Mouse (Mus musculus) T-helper 2 cell (primary cell): Measurements from ENCODE around the gene Tshz3.

Source experiments
- in situ Hi-C: fragments of 300-600 bp; cut with MboI, MseI; formaldehyde crosslinking; loops from one replicate; pipeline ENCODE4 v1.15.1; 2025; ENCODE audit warnings: high pct_unique_total_duplicates

The Tshz3 gene

DNA sequence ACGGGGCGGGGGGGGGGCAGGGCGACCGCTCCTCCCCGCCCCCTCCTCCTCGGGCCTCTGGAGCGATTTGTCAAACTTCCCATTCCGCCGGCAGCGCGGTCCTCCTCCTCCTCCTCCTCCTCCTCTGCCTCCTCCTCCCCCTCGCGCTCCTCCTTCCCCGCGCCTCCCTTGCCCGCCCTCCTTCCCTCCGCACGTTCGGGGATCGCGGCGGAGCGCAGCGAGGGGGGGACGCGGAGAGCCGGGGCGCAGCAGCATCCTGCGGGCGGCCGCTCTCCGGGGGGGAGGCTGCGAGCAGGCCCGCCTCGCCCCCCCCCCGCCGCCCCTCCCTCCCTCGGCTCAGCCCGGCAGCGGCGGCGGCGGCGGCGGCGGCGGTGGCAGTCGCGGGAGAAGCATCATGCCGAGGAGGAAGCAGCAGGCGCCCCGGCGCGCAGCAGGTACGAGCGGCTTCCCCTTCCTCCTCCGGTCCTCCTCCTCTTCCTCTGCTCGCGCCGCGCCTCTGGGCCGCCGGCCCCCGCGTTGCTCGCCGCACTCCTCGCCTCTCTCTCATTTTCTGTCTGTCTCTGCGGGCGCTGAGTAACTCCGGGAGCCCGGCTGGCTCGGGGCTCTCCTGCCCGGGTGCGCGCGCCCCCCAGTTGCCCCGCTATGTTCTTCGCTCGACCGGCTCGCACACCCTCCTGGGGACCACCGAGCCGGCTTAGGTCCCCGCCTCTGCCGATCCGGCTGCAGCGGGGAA, at the start of gene Tshz3:
TSS of gene Tshz3 (plus strand) at position 263 of the 733 bp plus-strand sequence.
- in situ Hi-C loops: loop anchor here (25.0 kb wide), 1 partner anchor 1036 kb away; no protein-coding TSS in a partner anchor

DNA sequence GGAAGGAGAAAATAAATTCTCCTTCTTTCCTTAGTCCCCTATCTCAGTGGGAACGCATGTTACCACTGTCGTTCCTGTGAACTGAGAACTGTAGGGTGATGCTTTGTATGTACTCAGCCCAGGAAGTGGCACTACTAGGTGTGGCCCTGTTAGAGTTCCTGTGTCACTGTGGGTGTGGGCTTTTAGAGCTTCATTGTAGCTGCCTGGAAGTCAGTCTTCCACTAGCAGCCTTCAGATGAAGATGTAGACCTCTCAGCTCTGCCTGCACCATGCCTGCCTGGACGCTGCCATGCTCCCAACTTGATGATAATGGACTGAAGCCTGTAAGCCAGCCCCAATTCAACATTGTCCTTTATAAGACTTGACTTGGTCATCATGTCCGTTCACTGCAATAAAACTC, 42.0 kb upstream of the Tshz3 start:
- in situ Hi-C loops: no loop called here

DNA sequence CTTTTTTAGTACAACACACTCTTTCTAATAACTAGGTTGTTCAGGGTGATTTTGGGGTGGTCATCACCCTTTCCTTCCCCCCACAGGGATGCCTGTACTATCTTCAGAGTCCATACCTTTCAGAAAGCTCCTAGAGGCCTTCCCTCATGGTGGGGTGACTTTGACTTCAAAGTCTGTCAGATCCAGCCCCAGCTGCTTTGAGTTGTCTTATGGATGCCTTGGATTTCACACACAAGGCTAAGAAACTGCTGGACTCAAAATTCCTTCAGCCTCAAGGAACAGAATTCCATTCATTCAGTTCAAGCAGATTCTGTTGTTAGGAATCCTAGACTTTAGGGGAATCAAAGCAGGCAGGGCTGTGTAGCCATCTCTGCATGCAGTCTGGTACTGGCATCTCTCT, 41.5 kb upstream of the Tshz3 start:
- in situ Hi-C loops: no loop called here

DNA sequence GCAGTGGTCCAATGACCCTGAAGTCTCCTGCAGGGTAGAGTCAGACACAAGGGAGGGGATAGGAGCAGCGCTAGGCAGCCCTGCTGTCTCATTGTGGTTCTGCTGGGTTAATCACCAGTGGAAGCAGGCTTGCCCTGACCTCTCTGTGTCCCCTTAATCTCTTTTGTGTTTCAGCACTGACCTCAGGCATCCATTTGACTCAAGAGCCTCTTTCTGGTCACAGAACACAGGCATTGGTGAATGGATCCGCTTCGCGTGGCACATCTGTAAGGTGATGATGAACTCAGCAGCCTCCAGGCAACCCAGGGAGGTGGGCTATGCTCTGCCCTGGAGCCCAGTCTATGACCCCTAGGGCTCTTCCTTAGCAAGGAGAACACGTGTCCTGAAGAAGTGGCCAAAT, 39.6 kb upstream of the Tshz3 start:
- in situ Hi-C loops: no loop called here

DNA sequence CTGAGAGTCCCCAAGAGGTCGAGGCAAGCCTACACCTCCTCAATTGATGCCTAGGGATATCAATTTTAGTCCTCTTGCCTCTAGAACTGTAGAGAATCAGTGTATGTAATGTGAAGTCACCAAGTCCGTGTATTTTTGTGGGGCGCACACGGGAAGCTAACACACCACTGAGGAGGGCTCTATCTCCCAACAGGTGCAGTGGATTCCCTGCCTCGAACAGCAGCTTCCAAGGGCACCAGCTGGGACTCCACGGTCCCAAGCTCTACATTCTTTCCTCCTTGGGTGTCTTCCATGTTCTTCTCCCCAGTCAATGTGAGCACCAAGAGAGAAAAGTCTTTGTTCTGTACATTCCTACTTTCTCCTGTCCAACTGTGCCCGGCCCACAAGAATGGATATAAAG, 38.7 kb upstream of the Tshz3 start:
- in situ Hi-C loops: no loop called here

GRCm38 (mm10) chr7:36660654-36661053, 37.3 kb upstream of the Tshz3 start:
- in situ Hi-C loops: no loop called here

- in situ Hi-C loops: no loop called here
Observed at GRCm38 (mm10) chr7:36663431-36663830, 34.5 kb upstream of the Tshz3 start.

GRCm38 (mm10) chr7:36667767-36668166, 30.2 kb upstream of the Tshz3 start:
- in situ Hi-C loops: no loop called here

DNA sequence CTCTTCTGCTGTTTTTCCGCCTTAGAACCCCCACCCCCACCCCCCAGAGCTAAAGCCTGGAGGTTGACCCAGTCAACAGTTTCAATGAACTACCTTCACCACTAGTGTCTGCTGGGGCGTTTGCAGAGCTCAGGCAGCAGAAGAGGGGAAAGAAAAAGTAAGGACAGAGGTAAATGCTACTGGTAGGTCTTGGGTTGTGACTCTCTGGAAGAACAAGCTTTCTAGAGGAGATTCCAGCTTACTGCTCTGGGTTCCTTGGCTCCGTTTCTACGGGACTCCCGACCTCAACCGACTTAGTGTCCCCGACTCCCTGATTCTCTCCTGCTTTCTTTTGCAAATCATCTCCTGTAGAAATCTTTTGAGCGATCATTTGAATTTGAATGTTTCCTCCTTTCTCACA, 19.9 kb upstream of the Tshz3 start:
- in situ Hi-C loops: loop anchor here (25.0 kb wide), 1 partner anchor 1016 kb away; no protein-coding TSS in a partner anchor

- in situ Hi-C loops: loop anchor here (25.0 kb wide), 1 partner anchor 1016 kb away; no protein-coding TSS in a partner anchor
Observed at GRCm38 (mm10) chr7:36678510-36678909, 19.4 kb upstream of the Tshz3 start.

GRCm38 (mm10) chr7:36679031-36679618, 18.8 kb upstream of the Tshz3 start:
- in situ Hi-C loops: loop anchor here (25.0 kb wide), 1 partner anchor 1017 kb away; no protein-coding TSS in a partner anchor

- in situ Hi-C loops: loop anchor here (10.0 to 25.0 kb wide), 2 partner anchors 935 to 1018 kb away; no protein-coding TSS in a partner anchor
Observed at GRCm38 (mm10) chr7:36679866-36680458, 18.0 kb upstream of the Tshz3 start.

- in situ Hi-C loops: loop anchor here (10.0 to 25.0 kb wide), 2 partner anchors 943 to 1025 kb away; no protein-coding TSS in a partner anchor
Observed at GRCm38 (mm10) chr7:36687508-36687907, 10.4 kb upstream of the Tshz3 start.

DNA sequence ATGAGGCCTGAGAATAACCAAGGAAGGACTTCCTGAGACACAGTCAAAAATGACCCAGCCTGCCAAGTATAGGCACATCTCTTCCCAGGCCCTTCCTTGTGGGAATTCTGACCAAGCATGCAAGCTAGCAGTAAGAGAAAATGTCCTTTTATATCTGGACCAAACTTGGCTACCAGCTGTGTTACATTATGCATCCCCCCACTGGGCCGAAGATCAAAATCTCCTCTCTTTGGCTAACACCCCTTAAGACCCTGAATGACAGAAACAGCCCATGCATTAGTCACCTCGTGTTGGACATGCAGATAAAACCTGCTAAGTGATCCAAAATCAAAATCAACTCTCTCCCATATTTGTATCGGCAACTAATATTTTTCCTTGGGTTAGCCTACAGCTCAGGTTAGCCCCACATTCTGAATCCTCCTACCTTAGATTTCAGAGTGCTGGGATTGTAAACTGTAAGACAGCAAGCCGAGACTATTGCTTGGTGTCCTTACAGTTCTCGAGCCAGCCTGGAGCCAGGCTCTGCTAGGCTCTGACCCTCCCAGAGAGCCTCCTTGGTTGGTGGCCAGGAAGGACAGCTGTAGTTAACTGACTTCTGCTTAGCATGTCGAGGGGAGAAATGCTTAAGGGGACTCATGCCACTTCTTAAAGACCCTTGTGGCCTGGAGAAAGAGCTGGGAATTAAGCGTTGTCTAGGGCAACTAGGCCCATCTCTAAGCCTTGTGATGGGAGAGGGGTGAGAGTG, 8.7 kb upstream of the Tshz3 start:
- in situ Hi-C loops: loop anchor here (10.0 to 25.0 kb wide), 2 partner anchors 944 to 1027 kb away; no protein-coding TSS in a partner anchor

DNA sequence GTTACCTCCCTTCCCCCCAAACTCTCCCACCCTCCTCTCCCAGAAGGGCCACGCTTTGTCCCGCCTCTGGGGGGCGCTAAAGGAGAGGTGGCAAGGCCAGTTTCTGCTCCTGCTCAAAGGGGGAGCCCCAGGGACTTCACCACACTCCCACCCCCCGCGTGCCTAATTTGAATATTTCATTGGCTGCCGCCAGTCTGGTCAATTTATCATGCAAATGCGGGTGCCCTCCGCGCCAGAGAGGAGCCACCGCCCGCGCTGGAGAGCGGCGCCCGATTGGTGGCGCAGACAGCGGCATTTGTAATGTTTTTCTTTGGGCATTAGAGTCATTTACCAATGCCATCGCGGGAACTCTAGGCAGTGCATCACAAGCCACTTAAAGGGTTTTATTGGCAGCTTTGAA, 7.4 kb upstream of the Tshz3 start:
- in situ Hi-C loops: loop anchor here (25.0 kb wide), 1 partner anchor 1028 kb away; no protein-coding TSS in a partner anchor

DNA sequence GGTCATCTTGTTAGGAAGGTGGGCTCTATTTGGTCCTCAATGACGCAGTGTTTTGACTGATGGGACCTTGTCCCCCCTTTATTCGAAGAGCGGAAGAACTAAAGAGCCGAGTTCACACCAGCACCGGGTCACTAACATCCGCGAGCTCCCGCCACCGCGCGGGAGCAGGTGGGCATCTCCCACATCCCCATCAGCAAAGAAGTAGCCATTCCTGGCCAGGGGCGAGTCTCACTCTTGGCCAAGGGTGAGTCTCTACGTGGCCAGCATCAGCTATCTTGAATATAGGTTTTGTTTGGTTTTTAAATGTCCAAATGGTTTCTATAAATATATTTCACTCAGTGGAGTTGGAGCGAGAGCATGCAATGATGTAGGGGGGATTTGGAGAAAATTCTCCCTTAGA, 6.3 kb upstream of the Tshz3 start:
- in situ Hi-C loops: loop anchor here (25.0 kb wide), 1 partner anchor 1029 kb away; no protein-coding TSS in a partner anchor

- in situ Hi-C loops: loop anchor here (25.0 kb wide), 1 partner anchor 1030 kb away; no protein-coding TSS in a partner anchor
Observed at GRCm38 (mm10) chr7:36692381-36692780, 5.5 kb upstream of the Tshz3 start.

- in situ Hi-C loops: loop anchor here (25.0 kb wide), 1 partner anchor 1031 kb away; no protein-coding TSS in a partner anchor
Observed at GRCm38 (mm10) chr7:36693081-36693480, 4.8 kb upstream of the Tshz3 start.

DNA sequence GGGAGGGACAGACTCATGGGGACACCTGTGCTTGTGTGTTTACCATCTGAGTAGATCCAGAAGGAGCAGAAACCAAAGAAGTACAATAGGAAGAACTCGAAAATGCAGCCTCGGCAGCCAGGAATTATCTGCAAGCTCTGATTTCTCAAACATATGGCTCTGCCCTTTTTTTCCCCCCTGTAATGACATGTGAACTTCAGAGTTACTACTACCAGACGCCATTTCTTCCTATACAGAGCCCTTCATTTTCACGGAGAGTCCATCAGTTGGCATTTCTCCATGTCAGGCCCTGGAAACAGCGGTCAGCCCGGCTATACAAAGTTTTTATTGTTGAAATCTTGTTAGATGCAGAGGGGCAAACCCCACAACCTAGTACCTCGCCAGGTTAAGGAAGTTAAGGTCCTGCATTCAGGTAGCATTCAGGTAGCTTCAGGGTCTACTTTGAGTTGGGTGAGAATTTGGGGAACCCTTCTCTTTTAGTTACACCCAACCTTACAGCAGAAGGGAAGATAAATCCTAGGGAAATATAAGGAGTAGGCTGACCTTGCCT, 3.2 kb upstream of the Tshz3 start:
- in situ Hi-C loops: loop anchor here (25.0 kb wide), 1 partner anchor 1032 kb away; no protein-coding TSS in a partner anchor

DNA sequence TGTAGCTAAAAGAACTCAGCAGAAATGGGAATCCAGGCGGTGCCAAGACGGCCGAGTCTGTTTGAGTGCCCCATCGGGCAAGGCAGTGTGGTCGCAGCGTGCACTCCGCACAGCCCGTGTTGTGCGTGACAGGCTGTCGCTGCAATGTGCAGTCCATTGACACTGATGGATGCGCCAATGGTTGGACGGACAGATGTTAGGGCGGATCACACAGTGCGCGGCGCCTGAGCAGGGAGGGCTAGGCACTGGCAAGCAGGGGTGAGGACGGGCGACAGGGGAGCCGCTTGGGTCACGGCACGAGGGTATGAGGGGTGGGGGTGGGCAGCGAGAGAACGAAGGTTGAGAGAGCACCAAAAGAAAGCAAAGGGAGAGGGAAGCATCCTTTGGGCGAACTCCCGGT, 2.6 kb upstream of the Tshz3 start:
- in situ Hi-C loops: loop anchor here (25.0 kb wide), 1 partner anchor 1033 kb away; no protein-coding TSS in a partner anchor

GRCm38 (mm10) chr7:36695791-36696241, 2.1 kb upstream of the Tshz3 start:
- in situ Hi-C loops: loop anchor here (25.0 kb wide), 1 partner anchor 1034 kb away; no protein-coding TSS in a partner anchor
